Mouse (Mus musculus) heart, embryonic 12.5 days (tissue): ENCODE measurements at regions not wholly inside any gene's neighbourhood (a gene's known extent, or its start where the extent isn't known, plus 50 kb on each side); places are given as distances from the start of the nearest gene placed in this dataset.

ENCODE experiments used
- ATAC-seq: fragments of 200-750 bp; cut with Nextera tagmentation; 2 replicates; pipeline ENCODE4 v1.8.0; 2017; ENCODE audit warnings: moderate TSS enrichment, moderate library complexity; ENCODE audit not compliant: insufficient number of reproducible peaks, low FRiP score
- H3K27ac ChIP-seq: fragments of 300-500 bp; sonication (generic); 2 replicates; pipeline ENCODE4 v1.5.1; 2016; ENCODE audit warnings: mild to moderate bottlenecking, moderate library complexity; ENCODE audit not compliant: poor library complexity, severe bottlenecking
- H3K27me3 ChIP-seq: fragments of 300-500 bp; sonication (generic); replicated peaks from 2 replicates; pipeline ENCODE4 v1.6.1; 2016; ENCODE audit warnings: mild to moderate bottlenecking, moderate library complexity
- H3K36me3 ChIP-seq: fragments of 300-500 bp; sonication (generic); 2 replicates; pipeline ENCODE4 v1.6.1; 2016; ENCODE audit warnings: mild to moderate bottlenecking, moderate library complexity
- H3K4me1 ChIP-seq: fragments of 300-500 bp; sonication (generic); replicated peaks from 2 replicates; pipeline ENCODE4 v1.6.1; 2016; ENCODE audit warnings: mild to moderate bottlenecking
- H3K4me2 ChIP-seq: fragments of 300-500 bp; sonication (generic); 2 replicates; pipeline ENCODE4 v1.6.1; 2016; ENCODE audit warnings: mild to moderate bottlenecking, moderate library complexity
- H3K4me3 ChIP-seq: fragments of 300-500 bp; sonication (generic); 2 replicates; pipeline ENCODE4 v1.5.1; 2016; ENCODE audit warnings: mild to moderate bottlenecking
- H3K9ac ChIP-seq: fragments of 300-500 bp; sonication (generic); 2 replicates; pipeline ENCODE4 v1.6.1; 2016; ENCODE audit warnings: mild to moderate bottlenecking, moderate library complexity
- H3K9me3 ChIP-seq: fragments of 300-500 bp; sonication (generic); replicated peaks from 2 replicates; pipeline ENCODE4 v1.6.1; 2016; ENCODE audit warnings: mild to moderate bottlenecking, moderate library complexity
- WGBS: fragments of 180-500 bp; shearing (Covaris S2); methylation state at CpG from one replicate; pipeline ENCODE4 v1.1.7; 2016; 5-methylcytosine and 5-hydroxymethylcytosine counted together

DNA sequence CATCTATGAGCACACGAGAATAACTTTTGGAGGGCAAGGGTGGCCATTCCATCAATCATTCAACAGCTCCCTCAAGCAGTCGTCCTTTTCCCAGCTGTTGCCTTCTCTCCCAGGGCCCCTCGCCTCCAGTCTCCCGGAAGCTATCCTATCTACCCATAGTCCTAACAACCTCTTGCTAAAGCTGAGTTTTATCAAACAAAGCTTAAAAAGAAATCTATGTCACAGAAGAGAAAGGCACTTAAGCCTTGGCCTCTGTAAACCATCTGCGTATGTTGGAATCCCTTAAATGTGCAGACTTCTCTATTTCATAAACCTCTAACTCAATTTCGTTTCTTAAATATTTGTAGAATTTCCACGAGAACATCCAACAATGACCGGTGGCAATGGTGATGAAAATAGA, 51.9 kb upstream of the Tspan2 start:
- Histone ChIP-seq H3K4me1 (peaks cover 5% of the 10 kb centered on the region), H3K4me3 (no peak overlapping the region), H3K36me3 (no peaks in the 10 kb centered on the region), H3K9me3 (no peaks in the 10 kb centered on the region), H3K4me2 (no peak overlapping the region), H3K9ac (no peak overlapping the region), H3K27me3 (peaks cover 2% of the 10 kb centered on the region; the same call in 1 of the 2 replicates), H3K27ac (no peak overlapping the region)
- 55% methylated on average over 8 of the region's 8 CpGs for WGBS
- no peak for ATAC-seq

DNA sequence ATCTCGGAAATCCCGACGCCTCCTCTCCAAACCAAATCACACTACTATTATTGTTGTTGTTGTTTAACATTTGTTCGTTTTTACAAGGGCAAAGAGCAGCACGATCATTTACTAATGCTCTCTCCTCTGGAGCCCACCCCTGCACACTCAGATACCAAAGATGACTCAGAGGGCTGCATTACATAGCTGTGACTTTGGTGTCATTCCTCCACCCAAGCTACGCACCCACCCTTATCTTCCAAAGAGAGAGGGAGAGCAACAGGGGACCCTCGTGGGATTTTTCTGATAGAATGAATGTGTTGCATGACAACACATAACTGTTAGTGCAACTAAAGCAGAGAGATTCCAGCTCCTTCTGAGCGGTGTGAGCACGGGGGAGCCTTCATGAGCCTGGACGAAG, 50.8 kb upstream of the Tspan2 start:
- H3K9ac ChIP-seq = no peak overlapping the region
- no peaks in the 10 kb centered on the region for H3K36me3 ChIP-seq
- no peak overlapping the region for H3K27ac ChIP-seq
- H3K4me2 ChIP-seq = no peak overlapping the region
- peaks cover 5% of the 10 kb centered on the region for H3K4me1 ChIP-seq
- H3K27me3 ChIP-seq = peaks cover 2% of the 10 kb centered on the region; the same call in 1 of the 2 replicates
- no peaks in the 10 kb centered on the region for H3K9me3 ChIP-seq
- 59% methylated on average over 10 of the region's 10 CpGs for WGBS
- H3K4me3 ChIP-seq = no peak overlapping the region
- no peak for ATAC-seq
